Mouse (Mus musculus) left cerebral cortex, postnatal 14 days (tissue): Measurements from ENCODE around the gene Abca2. TPM values are rescaled to one million over a fixed set of nuclear protein-coding genes. Genes with fewer than 3 reads are reported as not detected.

ENCODE experiments used
- DNase-seq, 2 experiments: peaks; one replicate each; pipeline ENCODE4 v3.0.0; 2021 to 2022; ENCODE audit warnings: low spot score in 2 of 2, mixed read lengths in 1 of 2
- intact Hi-C: fragments of 180-260 bp; cut with DNase I; formaldehyde crosslinking; loops from one replicate; pipeline ENCODE4 v1.15.1; 2025
- total RNA-seq, 2 experiments: library from RNA; stranded (reverse); gene quantifications; 2 replicates each; pipeline ENCODE4 v1.2.3; 2021

Gene Abca2
- total RNA-seq, 2 experiments from 2014 or later: 137 to 152 TPM

DNA sequence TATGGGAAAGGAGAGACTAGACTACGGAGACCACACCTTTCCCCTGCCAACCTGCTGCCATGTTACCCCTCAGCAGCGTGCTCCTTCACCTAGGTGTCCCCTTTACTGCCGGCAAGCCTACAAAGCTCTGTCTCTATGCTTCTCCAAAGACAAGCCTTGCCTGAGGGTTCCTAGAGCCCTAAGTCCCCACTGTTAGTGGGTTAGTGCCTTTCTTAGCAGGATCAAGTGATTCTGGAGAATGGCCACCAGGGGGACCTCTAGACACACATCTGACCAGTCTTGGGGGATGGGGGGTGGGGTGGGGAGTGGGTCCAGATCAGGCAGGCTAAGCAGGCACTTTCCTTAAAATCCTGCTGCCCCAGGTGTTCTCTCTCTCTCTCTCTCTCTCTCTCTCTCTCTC, 6.6 kb upstream of the Abca2 start:
- DNase-seq: peak; percentile 44 to 52
- intact Hi-C loops: no loop called here

DNA sequence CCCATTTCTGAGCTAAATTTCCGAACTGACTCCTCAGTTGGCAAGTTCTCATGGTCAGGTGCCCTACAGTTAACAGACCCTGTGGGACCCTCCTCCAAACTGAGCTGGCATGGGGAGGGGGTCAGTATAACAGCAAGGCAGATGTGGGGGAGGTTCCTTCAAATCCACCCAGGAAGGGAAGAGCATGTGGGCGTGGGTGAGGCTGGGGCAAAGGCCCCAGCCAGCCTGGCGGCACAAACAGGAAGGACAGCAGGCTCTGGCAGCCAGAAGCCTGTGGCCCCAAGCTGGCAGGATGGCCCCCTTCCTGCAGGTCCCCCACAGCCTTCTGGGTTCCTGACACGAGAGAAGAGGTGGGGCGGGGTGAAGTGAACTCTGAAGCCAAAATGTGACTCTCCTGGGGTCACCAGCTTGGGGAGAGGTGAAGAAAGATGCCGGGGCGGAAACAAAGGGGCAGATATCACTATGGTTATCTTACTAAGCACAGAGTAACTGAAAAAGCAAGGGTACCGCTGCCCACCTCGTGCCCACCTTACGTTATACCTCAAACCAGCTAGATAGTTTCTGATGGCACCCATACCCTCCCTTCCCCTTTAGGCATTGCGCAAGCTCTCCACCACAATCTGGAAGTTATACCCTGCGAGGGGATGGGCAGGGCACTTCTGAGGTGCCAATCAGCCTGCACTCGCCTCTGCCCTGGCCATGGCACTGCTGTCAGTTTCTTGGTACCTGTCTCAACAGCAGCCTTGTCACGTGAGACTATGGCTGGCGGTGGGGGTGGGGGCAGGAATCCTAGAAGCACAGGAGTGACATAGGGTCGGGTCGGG, 5.7 kb upstream of the Abca2 start, which contains the start of gene Fut7:
Fut7 (plus strand) TSS at position 681 of the 824 bp plus-strand sequence.
- intact Hi-C loops: no loop called here
- no peak for DNase-seq

DNA sequence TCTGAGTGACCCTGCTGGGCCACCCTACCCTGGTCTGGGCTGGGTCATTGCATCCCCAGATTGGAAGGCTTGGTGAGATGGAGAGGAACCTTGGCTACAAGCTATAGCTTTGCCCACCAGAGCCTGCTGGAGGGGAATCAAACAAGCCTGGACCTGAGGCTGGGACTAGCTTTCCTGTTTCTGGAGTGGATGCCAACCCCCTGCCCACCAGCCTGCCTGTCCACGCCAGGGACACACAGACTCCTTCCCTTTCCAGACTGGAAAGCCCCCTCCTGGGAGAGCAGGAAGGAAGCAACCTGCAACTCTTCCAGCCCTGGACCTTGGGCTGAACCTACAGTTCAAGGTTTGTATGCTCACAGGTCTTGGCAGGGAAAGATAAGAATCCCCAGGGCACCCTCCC, 4.9 kb upstream of the Abca2 start:
- intact Hi-C loops: no loop called here
- no peak for DNase-seq

DNA sequence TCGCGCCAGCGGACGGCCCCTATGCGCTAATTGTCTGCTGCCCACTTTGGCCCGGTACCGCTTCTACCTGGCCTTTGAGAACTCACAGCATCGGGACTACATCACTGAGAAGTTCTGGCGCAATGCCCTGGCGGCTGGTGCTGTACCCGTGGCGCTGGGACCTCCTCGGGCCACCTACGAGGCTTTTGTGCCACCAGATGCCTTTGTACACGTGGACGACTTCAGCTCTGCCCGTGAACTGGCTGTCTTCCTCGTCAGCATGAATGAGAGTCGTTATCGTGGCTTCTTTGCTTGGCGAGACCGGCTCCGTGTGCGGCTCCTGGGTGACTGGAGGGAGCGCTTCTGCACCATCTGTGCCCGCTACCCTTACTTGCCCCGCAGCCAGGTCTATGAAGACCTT, 3.0 kb upstream of the Abca2 start:
- no peak for DNase-seq
- intact Hi-C loops: loop anchor here (5.0 kb wide), 1 partner anchor 72 kb away; no protein-coding TSS in a partner anchor

DNA sequence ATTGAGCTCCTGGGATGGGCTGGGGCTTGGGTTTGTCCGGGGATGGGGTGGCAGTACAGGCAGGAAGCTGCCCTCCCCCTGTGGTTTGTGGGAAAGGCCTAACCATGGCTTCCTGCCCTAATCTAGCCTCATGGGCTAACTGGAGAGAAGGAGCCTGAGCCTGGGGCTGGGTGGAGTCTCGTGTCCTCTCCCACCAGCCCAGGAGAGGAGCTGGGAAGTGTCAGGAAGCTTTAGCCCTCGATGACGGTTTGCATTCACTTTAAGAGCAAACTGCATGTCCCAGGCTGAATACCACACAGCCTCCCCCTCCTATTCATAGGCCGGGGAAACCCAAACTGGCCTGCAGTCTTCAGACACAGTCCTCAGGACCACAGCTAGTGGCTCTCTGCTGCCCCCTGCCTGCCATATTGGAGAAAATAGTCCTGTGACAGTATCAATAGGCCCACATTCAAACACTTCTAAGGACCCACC, 1.7 kb upstream of the Abca2 start:
- peak; percentile 69 to 79 for DNase-seq
- intact Hi-C loops: loop anchor here (1.0 to 5.0 kb wide), 3 partner anchors 23 to 71 kb away; no protein-coding TSS in a partner anchor

DNA sequence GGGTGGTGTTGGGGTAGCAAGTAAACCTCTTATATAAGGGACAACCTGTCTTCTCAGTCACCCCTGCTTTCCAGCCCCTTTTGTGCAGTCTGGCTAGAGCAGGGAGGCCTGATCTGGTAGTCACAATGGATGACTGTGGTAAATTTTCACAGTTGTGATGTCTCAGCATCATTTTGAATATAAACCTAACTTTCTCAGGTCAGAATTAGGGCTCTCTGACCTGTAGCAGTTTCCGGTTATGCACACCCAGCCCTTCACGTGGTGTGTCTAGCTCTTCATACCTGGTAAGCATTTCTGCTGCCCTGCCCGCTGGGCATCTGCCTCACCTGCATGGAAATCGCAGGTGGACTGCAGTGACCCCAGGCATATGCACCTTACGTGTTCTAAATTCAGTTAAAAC, 1.2 kb upstream of the Abca2 start:
- intact Hi-C loops: loop anchor here (1.0 to 5.0 kb wide), 3 partner anchors 24 to 70 kb away; no protein-coding TSS in a partner anchor
- DNase-seq: no peak

DNA sequence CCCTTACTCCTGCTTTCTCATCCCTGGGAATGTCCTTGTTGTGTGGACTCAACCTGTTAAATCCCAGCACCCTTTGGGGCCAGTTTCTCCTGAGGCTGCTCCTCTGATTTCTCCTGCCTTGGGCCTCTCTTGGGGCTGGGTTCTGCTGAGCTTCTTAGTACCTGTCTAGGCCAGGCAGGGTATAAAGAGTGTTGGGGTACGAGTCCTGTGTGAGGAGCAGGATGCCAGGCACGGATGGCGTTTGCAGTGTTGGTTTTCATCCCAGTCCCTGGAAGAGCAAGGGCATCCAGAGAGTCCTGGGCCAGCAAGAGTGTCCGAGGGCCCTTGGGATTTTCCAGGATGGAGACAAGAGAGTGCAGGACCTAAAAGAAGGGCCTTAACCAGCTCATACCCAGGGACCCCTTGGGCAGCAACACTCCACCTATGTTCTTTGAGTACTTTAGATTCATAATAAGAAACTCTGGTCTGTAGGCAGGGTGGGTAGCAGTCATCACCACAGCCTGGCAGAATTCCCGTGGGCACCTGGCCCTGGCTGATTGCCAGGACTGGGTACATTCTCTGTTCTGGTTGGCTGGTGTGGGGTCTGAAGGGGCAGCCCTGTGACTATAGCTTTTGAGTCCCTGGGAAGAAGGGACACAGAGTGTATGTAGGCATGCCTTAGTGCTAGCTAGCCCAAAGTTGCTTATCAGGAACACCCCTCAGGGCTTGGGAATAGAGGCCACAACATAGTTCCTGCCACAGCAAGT, 1.1 kb downstream of the Abca2 start:
- DNase-seq: peak in 1 of 2 experiments; percentile 24
- intact Hi-C loops: loop anchor here (5.0 kb wide), 1 partner anchor 68 kb away; no protein-coding TSS in a partner anchor

DNA sequence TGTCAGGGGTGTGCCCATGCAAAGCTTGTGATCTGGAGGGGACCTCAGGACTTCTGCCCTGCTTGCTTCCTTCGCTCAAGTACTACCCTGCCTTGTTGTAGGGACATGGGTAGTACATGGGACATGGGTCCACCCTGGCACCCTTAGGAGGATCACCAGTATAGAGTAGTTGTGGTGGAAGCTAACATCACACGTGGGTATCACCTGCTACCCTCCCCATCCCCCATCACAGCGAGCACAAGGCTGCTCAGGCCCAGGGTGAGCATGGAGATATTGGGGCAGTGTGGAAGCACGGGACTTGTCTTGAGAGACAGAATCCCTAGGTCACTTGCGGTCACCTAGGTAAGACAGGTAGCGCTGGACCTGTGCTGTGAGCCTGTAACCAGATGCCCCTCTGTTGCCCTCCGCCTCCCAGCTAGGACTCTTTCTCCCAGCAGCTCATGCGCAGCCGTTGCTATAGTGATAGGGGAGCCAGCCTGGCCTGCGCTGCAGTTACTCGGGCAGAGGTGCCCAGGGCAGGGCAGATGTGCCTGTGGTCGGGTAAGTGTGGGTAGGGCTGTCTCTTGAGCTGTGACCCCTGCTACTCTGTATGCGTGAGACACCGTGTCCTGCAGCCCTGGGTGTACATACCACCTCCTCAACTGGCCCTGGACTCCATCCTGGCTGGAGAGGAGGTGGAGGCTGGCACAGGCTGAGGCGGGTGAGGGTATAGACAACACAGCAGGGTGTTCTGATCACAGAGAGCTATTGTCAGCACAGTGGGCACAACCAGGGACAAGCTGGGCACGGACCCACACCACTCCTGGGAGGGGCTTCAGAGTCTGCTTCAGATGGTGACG, 2.1 kb downstream of the Abca2 start:
- peak in 1 of 2 experiments; percentile 22 for DNase-seq
- intact Hi-C loops: no loop called here

DNA sequence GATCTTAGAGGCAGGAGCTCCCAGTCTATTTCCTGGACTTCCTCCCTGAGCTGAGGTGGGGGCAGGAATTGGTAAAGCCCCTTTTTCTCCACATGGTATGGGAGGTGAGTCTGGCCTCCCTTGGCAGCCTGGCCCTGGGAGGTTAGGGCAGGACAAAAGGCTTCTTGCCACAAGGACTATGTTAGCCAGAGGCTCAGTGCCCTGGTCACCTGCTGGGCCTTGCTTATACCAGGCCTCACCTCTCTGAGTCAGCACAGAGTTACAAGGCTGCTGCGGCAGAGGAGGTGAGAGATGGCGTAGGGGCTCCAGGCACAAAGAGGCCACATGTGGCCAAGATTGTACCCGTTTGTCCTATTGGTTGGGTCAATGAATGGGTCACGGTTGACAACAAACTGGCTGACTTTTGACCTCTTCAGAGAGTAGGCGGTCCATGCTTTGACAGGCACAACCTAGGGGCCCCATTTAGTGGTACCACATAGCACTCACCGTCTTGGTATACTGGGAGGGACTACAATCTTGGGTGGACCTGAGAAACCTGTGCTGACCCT, 2.9 kb downstream of the Abca2 start:
- intact Hi-C loops: no loop called here
- no peak for DNase-seq

DNA sequence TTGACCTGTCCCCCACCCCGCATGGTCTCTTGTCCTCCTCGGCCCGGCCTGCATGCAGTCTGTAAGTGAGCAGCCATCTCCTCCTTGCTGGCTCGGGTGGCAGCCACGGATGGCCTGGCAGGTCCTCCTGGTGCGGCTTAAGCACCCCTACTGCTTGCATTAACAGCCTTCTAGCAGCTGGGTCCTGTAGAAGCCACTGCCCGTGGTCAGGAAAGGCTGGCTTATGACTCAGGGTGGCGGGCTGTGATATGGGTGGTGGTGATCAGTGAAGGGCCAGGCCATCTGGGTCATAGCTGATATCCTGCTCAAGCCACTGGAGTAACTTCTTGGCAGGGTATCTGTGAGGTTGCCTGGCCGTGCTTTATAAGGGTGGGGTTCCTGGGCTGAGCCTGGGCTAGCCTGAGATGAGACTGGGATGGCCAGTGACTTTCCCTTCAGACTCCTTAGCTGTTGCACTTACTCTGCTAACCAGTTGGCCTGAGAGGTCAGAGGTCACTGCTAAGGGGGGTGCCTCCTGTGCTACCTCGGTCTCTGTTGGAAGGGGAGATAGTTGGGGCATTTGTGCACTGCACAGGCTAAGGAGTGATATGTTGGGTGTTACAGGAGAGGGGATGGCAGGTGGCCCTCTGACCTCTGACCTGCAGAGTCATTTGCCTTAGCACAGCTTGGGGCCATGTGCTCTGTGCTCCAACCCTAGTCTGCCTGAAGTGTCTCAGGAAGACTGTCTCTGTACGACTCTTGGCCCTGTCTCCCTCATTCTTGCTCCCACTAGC, 4.0 kb downstream of the Abca2 start:
- intact Hi-C loops: no loop called here
- DNase-seq: no peak

DNA sequence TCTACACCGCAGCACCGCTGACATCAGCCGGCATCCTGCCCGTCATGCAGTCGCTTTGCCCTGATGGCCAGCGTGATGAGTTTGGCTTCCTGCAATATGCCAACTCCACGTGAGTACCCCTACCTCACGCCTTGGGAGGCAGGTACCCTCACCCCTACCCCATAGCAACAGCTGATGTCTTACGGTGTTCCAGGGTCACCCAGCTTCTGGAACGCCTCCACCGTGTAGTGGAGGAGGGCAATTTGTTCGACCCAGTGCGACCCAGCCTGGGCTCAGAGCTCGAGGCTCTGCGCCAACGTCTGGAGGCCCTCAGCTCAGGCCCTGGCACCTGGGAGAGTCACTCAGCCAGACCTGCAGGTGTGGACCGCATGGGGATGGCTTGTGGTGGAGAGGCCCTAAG, 4.6 kb downstream of the Abca2 start:
- no peak for DNase-seq
- intact Hi-C loops: no loop called here

DNA sequence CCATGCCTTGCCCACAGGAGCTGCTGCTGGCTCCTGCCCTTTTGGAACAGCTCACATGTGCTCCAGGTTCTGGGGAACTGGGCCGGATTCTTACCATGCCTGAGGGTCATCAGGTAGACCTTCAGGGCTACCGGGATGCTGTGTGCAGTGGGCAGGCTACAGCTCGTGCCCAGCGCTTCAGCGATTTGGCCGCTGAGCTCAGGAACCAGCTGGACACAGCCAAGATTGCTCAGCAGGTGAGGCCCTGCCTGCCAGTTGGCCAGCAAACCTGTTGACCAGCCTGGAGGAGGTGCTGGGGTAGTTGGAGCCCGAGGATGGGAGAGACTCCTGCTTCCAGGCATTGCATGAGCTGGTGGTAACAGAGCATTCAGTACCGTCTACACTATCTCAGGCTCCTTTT, 5.8 kb downstream of the Abca2 start:
- intact Hi-C loops: no loop called here
- no peak for DNase-seq

DNA sequence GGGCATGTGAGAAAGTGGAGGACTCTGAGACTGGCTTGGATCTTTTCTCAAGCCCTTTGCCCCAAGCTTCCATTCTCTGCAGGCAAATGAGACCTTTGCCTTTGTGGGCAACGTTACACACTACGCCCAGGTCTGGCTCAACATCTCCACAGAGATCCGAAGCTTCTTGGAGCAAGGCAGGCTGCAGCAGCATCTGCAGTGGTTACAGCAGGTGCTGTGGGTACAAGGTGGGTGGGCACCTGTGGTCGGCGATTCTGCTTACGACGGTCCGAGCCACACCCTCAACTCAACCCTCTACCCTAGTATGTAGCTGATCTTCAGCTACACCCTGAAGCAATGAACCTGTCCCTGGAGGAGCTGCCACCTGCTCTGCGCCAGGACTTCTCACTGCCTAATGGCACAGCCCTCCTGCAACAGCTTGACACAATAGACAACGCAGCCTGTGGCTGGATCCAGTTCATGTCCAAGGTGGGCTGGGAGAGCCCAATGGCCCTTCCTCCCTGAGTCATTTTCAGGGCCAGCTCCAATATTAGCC, 7.8 kb downstream of the Abca2 start:
- no peak for DNase-seq
- intact Hi-C loops: no loop called here

DNA sequence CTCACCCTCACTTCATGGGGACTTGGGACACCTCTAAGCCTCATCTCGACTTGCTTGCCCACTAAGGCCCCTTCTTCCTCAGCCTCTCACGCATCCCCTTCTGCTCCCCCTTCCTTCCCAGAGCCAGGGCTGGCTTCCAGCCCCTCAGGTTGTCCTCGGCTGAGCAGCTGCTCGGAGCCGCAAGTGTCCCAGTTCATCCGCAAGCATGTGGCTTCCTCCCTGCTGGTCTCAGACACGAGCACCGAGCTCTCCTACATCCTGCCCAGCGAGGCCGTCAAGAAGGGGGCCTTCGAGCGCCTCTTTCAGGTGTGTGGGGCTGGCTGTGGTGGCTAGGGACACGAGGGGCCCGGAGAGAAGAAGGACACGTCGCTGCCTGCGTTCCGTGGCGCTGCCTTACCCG, 12.6 kb downstream of the Abca2 start:
- intact Hi-C loops: no loop called here
- no peak for DNase-seq

DNA sequence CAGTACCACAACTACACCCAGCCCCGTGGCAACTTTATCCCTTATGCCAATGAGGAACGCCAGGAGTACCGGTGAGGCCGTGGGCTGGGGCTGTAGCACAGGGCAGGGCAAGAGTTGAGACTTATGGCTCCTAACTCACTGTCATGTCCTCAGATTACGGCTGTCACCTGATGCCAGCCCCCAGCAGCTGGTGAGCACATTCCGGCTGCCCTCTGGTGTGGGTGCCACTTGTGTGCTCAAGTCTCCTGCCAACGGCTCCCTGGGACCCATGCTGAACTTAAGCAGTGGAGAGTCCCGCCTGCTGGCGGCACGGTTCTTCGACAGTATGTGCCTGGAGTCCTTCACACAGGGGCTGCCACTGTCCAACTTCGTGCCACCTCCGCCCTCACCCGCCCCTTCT, 14.2 kb downstream of the Abca2 start:
- intact Hi-C loops: no loop called here
- no peak for DNase-seq

DNA sequence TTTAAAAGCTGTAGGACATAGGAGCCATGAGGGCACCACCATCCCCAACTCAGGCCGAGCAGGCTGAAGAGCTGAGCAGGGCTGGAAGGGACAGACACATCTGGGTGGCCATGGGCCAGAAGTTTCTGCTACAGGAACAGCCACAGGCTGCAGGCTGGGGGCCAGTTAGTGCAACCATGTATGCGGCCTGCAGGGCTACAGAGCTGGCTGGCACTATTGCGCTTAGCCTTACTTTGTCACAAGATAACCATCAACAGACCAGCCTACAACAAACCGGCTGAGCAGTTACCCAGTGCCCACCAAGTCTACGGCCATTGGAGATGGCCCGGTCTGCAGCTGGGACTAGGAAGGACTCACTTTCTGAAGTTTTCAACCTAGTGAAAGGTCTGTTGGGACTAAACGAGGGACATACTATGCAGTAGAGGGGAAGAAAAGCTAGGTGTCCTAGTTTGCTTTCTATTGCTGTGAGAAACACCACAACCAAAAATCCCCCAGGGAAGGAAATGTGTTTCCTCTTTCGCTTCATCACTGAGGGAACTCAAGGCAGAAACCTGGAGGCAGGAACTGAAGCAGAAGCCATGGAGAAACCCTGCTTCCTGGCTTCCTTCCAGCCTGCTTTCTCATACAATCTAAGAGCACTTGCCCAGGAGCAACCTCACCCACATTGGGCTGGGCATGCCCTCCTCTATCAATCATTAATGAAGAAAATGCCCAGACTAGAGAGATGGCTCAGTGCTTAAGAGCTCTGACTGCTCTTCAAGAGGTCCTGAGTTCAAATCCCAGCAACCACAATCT, 22.5 kb downstream of the Abca2 start:
- no peak for DNase-seq
- intact Hi-C loops: no loop called here

DNA sequence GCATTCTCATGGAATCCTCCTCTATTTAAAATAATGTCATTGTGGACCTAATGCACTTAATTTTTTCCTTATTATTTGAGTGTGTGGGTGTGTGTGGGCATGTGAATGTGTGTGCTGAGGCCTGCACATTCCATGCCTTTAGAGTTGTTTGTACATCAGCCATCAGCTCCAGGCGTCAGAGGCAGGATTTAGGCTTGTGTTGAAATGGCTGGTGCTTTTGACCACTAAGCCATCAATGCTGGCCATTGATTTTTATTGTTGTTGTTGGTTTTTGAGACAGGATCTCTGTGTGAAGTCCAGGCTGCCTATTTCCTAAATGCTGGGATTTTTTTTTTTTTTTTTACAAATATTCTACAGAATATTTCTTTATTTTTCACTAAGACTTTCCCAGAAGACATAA, 24.4 kb downstream of the Abca2 start:
- no peak for DNase-seq
- intact Hi-C loops: no loop called here
